Mouse (Mus musculus) heart, embryonic 12.5 days (tissue): ENCODE data around the gene Nfat5. TPM values are rescaled to one million over a fixed set of nuclear protein-coding genes. Genes with fewer than 3 reads are reported as not detected.

ENCODE experiments used
- ATAC-seq: fragments of 200-750 bp; cut with Nextera tagmentation; 2 replicates; pipeline ENCODE4 v1.8.0; 2017; ENCODE audit warnings: moderate TSS enrichment, moderate library complexity; ENCODE audit not compliant: insufficient number of reproducible peaks, low FRiP score
- H3K27ac ChIP-seq: fragments of 300-500 bp; sonication (generic); 2 replicates; pipeline ENCODE4 v1.5.1; 2016; ENCODE audit warnings: mild to moderate bottlenecking, moderate library complexity; ENCODE audit not compliant: poor library complexity, severe bottlenecking
- H3K27me3 ChIP-seq: fragments of 300-500 bp; sonication (generic); replicated peaks from 2 replicates; pipeline ENCODE4 v1.6.1; 2016; ENCODE audit warnings: mild to moderate bottlenecking, moderate library complexity
- H3K36me3 ChIP-seq: fragments of 300-500 bp; sonication (generic); 2 replicates; pipeline ENCODE4 v1.6.1; 2016; ENCODE audit warnings: mild to moderate bottlenecking, moderate library complexity
- H3K4me1 ChIP-seq: fragments of 300-500 bp; sonication (generic); replicated peaks from 2 replicates; pipeline ENCODE4 v1.6.1; 2016; ENCODE audit warnings: mild to moderate bottlenecking
- H3K4me2 ChIP-seq: fragments of 300-500 bp; sonication (generic); 2 replicates; pipeline ENCODE4 v1.6.1; 2016; ENCODE audit warnings: mild to moderate bottlenecking, moderate library complexity
- H3K4me3 ChIP-seq: fragments of 300-500 bp; sonication (generic); 2 replicates; pipeline ENCODE4 v1.5.1; 2016; ENCODE audit warnings: mild to moderate bottlenecking
- H3K9ac ChIP-seq: fragments of 300-500 bp; sonication (generic); 2 replicates; pipeline ENCODE4 v1.6.1; 2016; ENCODE audit warnings: mild to moderate bottlenecking, moderate library complexity
- H3K9me3 ChIP-seq: fragments of 300-500 bp; sonication (generic); replicated peaks from 2 replicates; pipeline ENCODE4 v1.6.1; 2016; ENCODE audit warnings: mild to moderate bottlenecking, moderate library complexity
- WGBS: fragments of 180-500 bp; shearing (Covaris S2); methylation state at CpG from one replicate; pipeline ENCODE4 v1.1.7; 2016; 5-methylcytosine and 5-hydroxymethylcytosine counted together
- polyA plus RNA-seq: library from polyadenylated mRNA; unstranded; fragments of >200 nt; fragmentation: Nextera tagmentation; extraction: Ambion mirVana; gene quantifications from 2 replicates; pipeline ENCODE4 v1.2.1, GENCODE M21; 2016

Gene Nfat5
- polyA plus RNA-seq, 1 experiment from 2014 or later: 13.1 TPM

- Histone ChIP-seq H3K4me3 (peak within 1 kb of the TSS; percentile 89), H3K27me3 (peaks cover 4% of the 10 kb centered on the region; the same call in 1 of the 2 replicates), H3K4me2 (peak within 1 kb of the TSS; percentile 83), H3K27ac (peak within 1 kb of the TSS; percentile 13; the same call in 1 of the 2 replicates), H3K9ac (peak within 1 kb of the TSS; percentile 83), H3K4me1 (peaks cover 11% of the 10 kb centered on the region; the same call in 1 of the 2 replicates), H3K9me3 (no peaks in the 10 kb centered on the region), H3K36me3 (peaks cover 27% of the 10 kb centered on the region)
- peak; percentile 96 for ATAC-seq
- under 1% methylated on average over 50 of the region's 50 CpGs for WGBS
Measured at GRCm38 (mm10) chr8:107424597-107425229, 131.4 kb downstream of the Nfat5 start, which contains the start of gene Nob1. Gene Nob1, minus strand, starts transcription at chr8:107425051.

GRCm38 (mm10) chr8:107425230-107425597 is 131.9 kb downstream of the Nfat5 start:
- H3K4me2 ChIP-seq: 0 out of 2 replicates have a peak overlapping the region, but pooled peaks have one; percentile 83
- H3K4me1 ChIP-seq: peaks cover 11% of the 10 kb centered on the region; the same call in 1 of the 2 replicates
- ATAC-seq: no peak
- peaks cover 9% of the 10 kb centered on the region; the same call in 1 of the 2 replicates for H3K27me3 ChIP-seq
- H3K36me3 ChIP-seq: peaks cover 22% of the 10 kb centered on the region
- no peak overlapping the region for H3K27ac ChIP-seq
- no peaks in the 10 kb centered on the region for H3K9me3 ChIP-seq
- no peak overlapping the region for H3K9ac ChIP-seq
- peak overlapping the region; percentile 89; the same call in 1 of the 2 replicates for H3K4me3 ChIP-seq
- WGBS: 43% methylated on average over 8 of the region's 8 CpGs

Other genes starting within 250 kb of the Nfat5 start
- gene Pdf, start 244.9 kb upstream of the Nfat5 start, polyA plus RNA-seq: 48.0 and 49.0 TPM in 2 replicates
- gene Cog8, start 236.8 kb upstream of the Nfat5 start, polyA plus RNA-seq: 31.4 and 31.8 TPM in 2 replicates
- gene Nip7, start 236.6 kb upstream of the Nfat5 start, polyA plus RNA-seq: 54.0 and 55.8 TPM in 2 replicates
- gene Tmed6, start 227.8 kb upstream of the Nfat5 start, polyA plus RNA-seq: not detected in 2 replicates
- gene Terf2, start 196.9 kb upstream of the Nfat5 start, polyA plus RNA-seq: 12.0 and 12.7 TPM in 2 replicates
- gene Cyb5b, start 142.8 kb upstream of the Nfat5 start, polyA plus RNA-seq: 88.1 and 90.2 TPM in 2 replicates
- gene Nqo1, start 109.7 kb downstream of the Nfat5 start, polyA plus RNA-seq: 4.8 and 5.6 TPM in 2 replicates
- 47.0 and 50.5 TPM in 2 replicates for gene Nob1, start 131.6 kb downstream of the Nfat5 start, polyA plus RNA-seq
- gene Wwp2, start 142.9 kb downstream of the Nfat5 start, polyA plus RNA-seq: 37.6 and 40.7 TPM in 2 replicates